Mouse (Mus musculus) brain, adult 2 months (tissue): ENCODE measurements at regions not wholly inside any gene's neighbourhood (a gene's known extent, or its start where the extent isn't known, plus 50 kb on each side); places are given as distances from the start of the nearest gene placed in this dataset.

Experiments used
- DNase-seq: peaks from one replicate; pipeline ENCODE4 v3.0.0; 2011; ENCODE audit warnings: low read depth, low spot score

- no peak for DNase-seq
Observed at GRCm38 (mm10) chr14:91156115-91156514, 2684.9 kb upstream of the Pcdh20 start.

- DNase-seq = peak; percentile 1
Observed at GRCm38 (mm10) chr14:91151449-91151848, 2680.3 kb upstream of the Pcdh20 start.
